Mouse (Mus musculus): ENCODE results near the gene Ebna1bp2. TPM values are rescaled to one million over a fixed set of nuclear protein-coding genes. Genes with fewer than 3 reads are reported as not detected.

The Ebna1bp2 gene
- polyA plus RNA-seq (2012; rRNA removed): 115 and 163 TPM in 2 replicates

DNA sequence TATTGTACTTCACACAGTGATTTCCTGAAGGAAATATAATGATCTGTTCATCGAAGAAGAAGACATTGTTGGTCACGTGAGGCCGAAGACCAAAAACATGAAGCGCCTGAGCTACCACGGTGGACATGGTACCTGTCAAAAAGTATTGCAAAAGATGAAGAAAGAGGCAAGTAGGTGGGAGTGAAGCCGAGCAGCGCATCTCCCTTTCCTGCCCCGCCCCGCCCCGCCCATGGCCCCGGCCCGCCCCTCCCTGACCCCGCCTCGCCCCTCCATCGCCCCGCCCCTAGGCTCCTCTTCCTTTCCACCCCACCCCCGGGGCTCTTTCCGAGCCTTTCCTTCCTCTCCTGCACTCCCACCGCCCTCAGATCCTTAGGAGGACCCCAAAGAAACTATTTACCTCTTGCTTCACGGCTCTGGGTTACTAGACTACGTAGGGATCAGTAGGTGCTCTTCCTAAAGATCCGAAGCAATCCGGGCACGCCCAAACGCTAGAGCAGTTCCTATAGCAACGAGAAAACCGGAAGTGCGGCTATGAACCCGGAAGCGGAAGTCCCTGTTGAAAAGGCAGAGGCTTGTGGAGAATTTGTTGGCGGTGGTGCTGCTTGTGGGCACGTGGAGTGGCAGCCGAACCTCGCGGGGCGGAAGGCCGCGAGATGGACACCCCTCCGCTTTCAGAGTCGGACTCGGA lies at the start of gene Ebna1bp2, which contains the start of gene Cfap57:
Ebna1bp2 (plus strand) TSS at position 521 of the 688 bp plus-strand sequence.
Cfap57 (minus strand) TSS at position 499 of the 688 bp plus-strand sequence.

DNA sequence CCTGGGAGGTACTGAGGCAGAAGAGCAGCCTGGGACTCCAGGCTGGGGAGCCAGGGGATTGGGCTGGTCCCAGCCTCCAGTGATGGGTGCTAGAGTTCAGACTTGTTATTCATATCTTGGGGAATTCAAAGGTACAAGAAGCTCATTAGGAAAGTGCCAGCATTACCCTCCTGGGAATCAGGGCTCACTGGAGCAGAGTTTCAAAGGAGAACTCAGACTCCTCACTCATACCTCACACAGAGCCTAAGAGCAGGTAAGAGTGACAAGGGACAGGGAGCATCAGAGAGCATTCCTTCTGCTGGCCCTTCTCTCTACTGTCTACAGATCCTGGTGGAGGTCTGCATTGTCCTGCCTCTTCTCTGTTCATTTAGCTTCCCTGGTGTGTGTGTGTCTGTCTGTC lies 38.1 kb downstream of the Ebna1bp2 start, which contains the start of gene Olfr62:
Olfr62 (plus strand) TSS at position 301 of the 400 bp plus-strand sequence.

Other genes with a start within 250 kb of the Ebna1bp2 start
- gene Szt2, start 211.5 kb upstream of the Ebna1bp2 start, polyA plus RNA-seq (2012; rRNA removed): 34.0 and 37.1 TPM in 2 replicates
- gene Med8, start 211.5 kb upstream of the Ebna1bp2 start, polyA plus RNA-seq (2012; rRNA removed): 112 and 113 TPM in 2 replicates
- 27.5 and 54.4 TPM in 2 replicates for gene Elovl1, start 192.7 kb upstream of the Ebna1bp2 start, polyA plus RNA-seq (2012; rRNA removed)
- gene Cdc20, start 183.4 kb upstream of the Ebna1bp2 start, polyA plus RNA-seq (2012; rRNA removed): 187 and 193 TPM in 2 replicates
- gene Mpl, start 163.3 kb upstream of the Ebna1bp2 start, polyA plus RNA-seq (2012; rRNA removed): 1.3 and 1.7 TPM in 2 replicates
- gene Tie1, start 130.7 kb upstream of the Ebna1bp2 start, polyA plus RNA-seq (2012; rRNA removed): 18.1 and 21.1 TPM in 2 replicates
- gene 2610528J11Rik, start 93.8 kb upstream of the Ebna1bp2 start, polyA plus RNA-seq (2012; rRNA removed): 0.68 and 0.78 TPM in 2 replicates
- gene Tmem125, start 76.8 kb upstream of the Ebna1bp2 start, polyA plus RNA-seq (2012; rRNA removed): 0.32 and 0.47 TPM in 2 replicates
- 0.70 and 0.80 TPM in 2 replicates for gene Cfap57, start within 50 bp of the Ebna1bp2 start, polyA plus RNA-seq (2012; rRNA removed)
- gene Olfr62, start 38.2 kb downstream of the Ebna1bp2 start, polyA plus RNA-seq (2012; rRNA removed): not detected in 2 replicates
- gene Olfr1342, start 72.0 kb downstream of the Ebna1bp2 start, polyA plus RNA-seq (2012; rRNA removed): 0.02 TPM in 1 of 2 replicates, not detected in the other
- not detected in 2 replicates for gene Olfr1341, start 82.7 kb downstream of the Ebna1bp2 start, polyA plus RNA-seq (2012; rRNA removed)
- gene Olfr1340, start 99.3 kb downstream of the Ebna1bp2 start, polyA plus RNA-seq (2012; rRNA removed): not detected in 2 replicates
- not detected in 2 replicates for gene Olfr1339, start 111.4 kb downstream of the Ebna1bp2 start, polyA plus RNA-seq (2012; rRNA removed)
- not detected in 2 replicates for gene Olfr1338, start 137.9 kb downstream of the Ebna1bp2 start, polyA plus RNA-seq (2012; rRNA removed)
- not detected in 2 replicates for gene Olfr1337, start 161.8 kb downstream of the Ebna1bp2 start, polyA plus RNA-seq (2012; rRNA removed)
- gene Olfr1335, start 189.1 kb downstream of the Ebna1bp2 start, polyA plus RNA-seq (2012; rRNA removed): not detected in 2 replicates
- not detected in 2 replicates for gene Olfr1333, start 215.5 kb downstream of the Ebna1bp2 start, polyA plus RNA-seq (2012; rRNA removed)
- gene Olfr1331, start 243.8 kb downstream of the Ebna1bp2 start, polyA plus RNA-seq (2012; rRNA removed): not detected in 2 replicates

Data from central nervous system, embryonic 11.5 days (tissue).